Mouse (Mus musculus) limb, embryonic 12.5 days (tissue): Measurements from ENCODE around the gene Olfr978. TPM values are rescaled to one million over a fixed set of nuclear protein-coding genes. Genes with fewer than 3 reads are reported as not detected.
"Not testable (repeated sequence)": the region's sequence is repeated elsewhere in the genome, so short reads cannot be mapped to it uniquely, and the experiment has no call there.

Source experiments
- ATAC-seq: fragments of 200-750 bp; cut with Nextera tagmentation; 2 replicates; pipeline ENCODE4 v1.8.0; 2017; ENCODE audit warnings: low read depth, moderate TSS enrichment; ENCODE audit not compliant: insufficient number of reproducible peaks, insufficient read depth, low FRiP score, low TSS enrichment
- H3K27ac ChIP-seq: fragments of 300-500 bp; sonication (generic); 2 replicates; pipeline ENCODE4 v1.5.1; 2016; ENCODE audit warnings: mild to moderate bottlenecking, moderate library complexity
- H3K27me3 ChIP-seq: fragments of 300-500 bp; sonication (generic); 2 replicates; pipeline ENCODE4 v1.6.1; 2016; ENCODE audit warnings: mild to moderate bottlenecking, moderate library complexity
- H3K36me3 ChIP-seq: fragments of 300-500 bp; sonication (generic); 2 replicates; pipeline ENCODE4 v1.6.1; 2016; ENCODE audit warnings: mild to moderate bottlenecking, moderate library complexity
- H3K4me1 ChIP-seq: fragments of 300-500 bp; sonication (generic); replicated peaks from 2 replicates; pipeline ENCODE4 v1.6.1; 2016
- H3K4me2 ChIP-seq: fragments of 300-500 bp; sonication (generic); 2 replicates; pipeline ENCODE4 v1.6.1; 2016; ENCODE audit warnings: mild to moderate bottlenecking, moderate library complexity
- H3K4me3 ChIP-seq: fragments of 300-500 bp; sonication (generic); replicated peaks from 2 replicates; pipeline ENCODE4 v1.5.1; 2016; ENCODE audit warnings: mild to moderate bottlenecking
- H3K9ac ChIP-seq: fragments of 300-500 bp; sonication (generic); replicated peaks from 2 replicates; pipeline ENCODE4 v1.6.1; 2016; ENCODE audit warnings: mild to moderate bottlenecking, moderate library complexity
- H3K9me3 ChIP-seq: fragments of 300-500 bp; sonication (generic); 2 replicates; pipeline ENCODE4 v1.6.1; 2016; ENCODE audit warnings: mild to moderate bottlenecking, moderate library complexity
- WGBS: fragments of 180-500 bp; shearing (Covaris S2); methylation state at CpG from one replicate; pipeline ENCODE4 v1.1.7; 2016; 5-methylcytosine and 5-hydroxymethylcytosine counted together
- polyA plus RNA-seq: library from polyadenylated mRNA; unstranded; fragments of >200 nt; fragmentation: Nextera tagmentation; extraction: Ambion mirVana; gene quantifications from 2 replicates; pipeline ENCODE4 v1.2.1, GENCODE M21; 2016

Gene Olfr978
- not detected in 2 replicates for polyA plus RNA-seq

DNA sequence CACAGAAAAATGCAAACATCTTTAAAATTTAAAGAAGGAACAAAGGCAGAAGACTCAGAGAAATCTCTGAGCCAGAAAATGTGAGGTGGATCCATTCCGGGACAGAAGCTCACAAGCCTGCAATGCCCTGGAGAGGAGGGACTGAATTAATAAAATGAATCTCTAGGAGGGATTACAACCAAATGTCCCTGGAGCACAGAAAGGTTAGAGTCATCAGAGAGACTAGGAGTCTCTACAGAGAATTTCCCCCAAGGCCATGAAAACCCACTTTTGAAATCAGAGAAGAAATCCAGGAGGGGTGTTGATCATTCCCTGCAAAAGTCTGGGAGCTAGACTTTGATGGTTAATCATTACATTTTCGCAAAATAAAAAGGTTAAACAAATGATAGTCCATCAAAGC is at the start of gene Olfr978:
Gene Olfr978 (plus strand): TSS at position 301 of the 400 bp plus-strand sequence.
- no peak within 1 kb of the TSS for H3K9ac ChIP-seq
- no peak within 1 kb of the TSS for H3K4me2 ChIP-seq
- H3K4me1 ChIP-seq, result no peaks in the 10 kb centered on the region
- 86% methylated on average over 2 of the region's 2 CpGs for WGBS
- no peak for ATAC-seq
- H3K36me3 ChIP-seq, result no peaks in the 10 kb centered on the region
- H3K27ac ChIP-seq, result no peak within 1 kb of the TSS
- no peaks in the 10 kb centered on the region for H3K27me3 ChIP-seq
- no peaks in the 10 kb centered on the region for H3K9me3 ChIP-seq
- H3K4me3 ChIP-seq, result no peak within 1 kb of the TSS

DNA sequence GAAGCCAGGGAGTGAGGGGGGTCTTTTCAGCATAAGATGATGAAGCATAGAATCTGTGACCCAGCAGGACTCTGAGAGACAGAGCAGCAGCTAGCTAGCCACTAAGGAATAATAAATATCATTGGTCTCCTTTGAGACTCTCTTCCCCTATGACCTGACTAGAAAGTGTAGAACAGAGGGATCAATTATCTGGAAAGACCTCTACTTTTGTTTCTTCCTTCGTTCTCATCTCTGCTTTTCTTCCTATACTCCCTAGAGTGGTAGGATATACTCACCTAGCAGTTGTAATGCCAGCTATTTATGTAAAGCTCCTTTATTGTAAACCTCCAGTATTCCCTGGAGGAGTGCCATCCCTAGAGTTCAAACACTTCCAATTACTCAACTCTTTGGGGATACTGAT is 40.0 kb upstream of the Olfr978 start, which contains the start of gene Olfr975:
Gene Olfr975 (minus strand): TSS at position 101 of the 400 bp plus-strand sequence.
- no peak within 1 kb of the TSS for H3K9ac ChIP-seq
- H3K9me3 ChIP-seq, result no peaks in the 10 kb centered on the region
- H3K4me1 ChIP-seq, result no peaks in the 10 kb centered on the region
- H3K4me2 ChIP-seq, result no peak within 1 kb of the TSS
- H3K4me3 ChIP-seq, result no peak within 1 kb of the TSS
- no peak for ATAC-seq
- 78% methylated on average over 1 of the region's 1 CpGs for WGBS
- no peak within 1 kb of the TSS for H3K27ac ChIP-seq
- no peaks in the 10 kb centered on the region for H3K36me3 ChIP-seq
- no peaks in the 10 kb centered on the region for H3K27me3 ChIP-seq

- not testable (repeated sequence) for ATAC-seq, H3K4me1 ChIP-seq
- 82% methylated on average over 8 of the region's 9 CpGs for WGBS
These were observed 30.9 kb upstream of the Olfr978 start, which contains the start of gene Olfr976 for GRCm38 (mm10) chr9:39961033-39961432. Olfr976 (minus strand) TSS chr9:39961133.

DNA sequence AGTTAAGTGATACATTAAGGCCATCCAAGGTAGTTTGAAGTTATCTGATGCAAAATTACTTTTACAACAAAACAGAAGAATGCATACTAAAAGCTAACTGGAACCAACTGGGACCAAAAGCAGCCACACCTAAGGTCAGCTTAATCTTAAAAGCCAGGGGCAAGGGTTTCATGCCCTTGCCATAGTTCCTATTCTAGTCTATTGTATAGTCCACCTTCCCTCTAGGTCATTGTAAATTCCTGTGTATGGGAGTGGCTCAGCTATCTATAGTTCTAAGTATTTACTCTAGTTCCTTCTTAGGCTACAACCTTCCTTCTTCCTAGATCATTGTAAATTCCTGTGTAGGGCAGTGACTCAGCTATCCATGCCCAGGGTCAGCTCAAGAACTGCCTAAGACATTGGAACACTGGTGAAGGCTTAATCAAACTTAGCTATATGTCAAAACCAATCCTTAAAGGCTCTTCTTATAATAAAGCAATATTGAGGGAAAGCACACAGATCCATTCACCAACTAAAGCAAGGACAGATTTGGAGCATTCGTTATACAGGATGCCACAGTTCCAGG is 15.2 kb upstream of the Olfr978 start:
- not testable (repeated sequence) for H3K27ac ChIP-seq, H3K4me1 ChIP-seq, H3K9ac ChIP-seq, H3K4me2 ChIP-seq, H3K36me3 ChIP-seq, ATAC-seq, H3K9me3 ChIP-seq, H3K27me3 ChIP-seq, H3K4me3 ChIP-seq
- 86% methylated on average over 1 of the region's 1 CpGs for WGBS

More at GRCm38 (mm10) chr9:39961033-39961432, 30.9 kb upstream of the Olfr978 start, which contains the start of gene Olfr976:
- H3K27ac ChIP-seq, H3K4me2 ChIP-seq, H3K9me3 ChIP-seq, H3K27me3 ChIP-seq, H3K4me3 ChIP-seq, H3K9ac ChIP-seq, H3K36me3 ChIP-seq: not testable (repeated sequence)

DNA sequence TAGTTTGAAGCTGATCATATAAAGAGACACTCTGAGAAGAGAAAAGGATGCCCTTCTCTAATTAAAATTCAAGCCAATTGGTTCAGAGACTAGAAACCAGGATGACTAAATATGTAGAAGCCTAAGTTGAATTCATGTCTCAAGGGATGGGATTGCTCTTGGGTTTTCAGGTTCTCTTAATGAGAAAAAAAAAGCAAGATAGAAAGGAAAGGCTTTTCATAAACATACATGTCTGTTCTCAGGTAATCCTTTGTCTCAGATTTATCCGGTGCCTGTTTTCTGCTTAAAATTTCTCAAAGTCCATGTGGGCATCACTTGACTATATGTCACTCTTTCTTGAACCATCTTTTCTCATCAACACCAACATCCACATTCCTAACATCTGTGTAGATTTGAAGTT is 11.5 kb downstream of the Olfr978 start, which contains the start of gene Olfr979:
Gene Olfr979 (minus strand): TSS at position 101 of the 400 bp plus-strand sequence.
- Histone ChIP-seq H3K9me3 (no peaks in the 10 kb centered on the region), H3K27me3 (no peaks in the 10 kb centered on the region), H3K27ac (no peak within 1 kb of the TSS), H3K4me3 (no peak within 1 kb of the TSS), H3K36me3 (no peaks in the 10 kb centered on the region), H3K4me2 (no peak within 1 kb of the TSS), H3K9ac (no peak within 1 kb of the TSS), H3K4me1 (no peaks in the 10 kb centered on the region)
- ATAC-seq, result no peak
- 100% methylated on average over 1 of the region's 1 CpGs for WGBS

DNA sequence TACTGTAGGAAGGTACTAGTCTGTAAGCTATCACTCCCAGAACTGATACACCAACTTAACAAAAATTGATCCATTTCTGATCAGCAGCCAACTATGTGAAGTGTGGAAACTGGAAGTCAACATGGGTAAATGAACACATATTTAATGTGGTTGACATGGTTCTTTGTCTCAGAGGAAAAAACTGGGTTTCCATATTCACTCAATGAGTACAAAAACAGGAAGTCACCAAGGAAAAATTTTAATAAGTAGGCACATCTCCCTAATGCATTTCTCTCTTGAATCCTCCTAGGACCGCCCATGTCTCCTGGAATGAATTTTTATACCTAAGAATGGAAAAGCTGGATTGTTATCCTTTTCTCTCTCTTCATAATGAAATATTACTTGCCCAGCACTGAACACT is 17.6 kb downstream of the Olfr978 start, which contains the start of gene Olfr980:
Gene Olfr980 (minus strand): TSS at position 101 of the 400 bp plus-strand sequence.
- Histone ChIP-seq H3K9ac (no peak within 1 kb of the TSS), H3K36me3 (no peaks in the 10 kb centered on the region), H3K27ac (no peak within 1 kb of the TSS), H3K27me3 (no peaks in the 10 kb centered on the region), H3K4me2 (no peak within 1 kb of the TSS), H3K4me1 (no peaks in the 10 kb centered on the region), H3K9me3 (no peaks in the 10 kb centered on the region), H3K4me3 (no peak within 1 kb of the TSS)
- ATAC-seq, result no peak
- 85% methylated on average over 1 of the region's 1 CpGs for WGBS

DNA sequence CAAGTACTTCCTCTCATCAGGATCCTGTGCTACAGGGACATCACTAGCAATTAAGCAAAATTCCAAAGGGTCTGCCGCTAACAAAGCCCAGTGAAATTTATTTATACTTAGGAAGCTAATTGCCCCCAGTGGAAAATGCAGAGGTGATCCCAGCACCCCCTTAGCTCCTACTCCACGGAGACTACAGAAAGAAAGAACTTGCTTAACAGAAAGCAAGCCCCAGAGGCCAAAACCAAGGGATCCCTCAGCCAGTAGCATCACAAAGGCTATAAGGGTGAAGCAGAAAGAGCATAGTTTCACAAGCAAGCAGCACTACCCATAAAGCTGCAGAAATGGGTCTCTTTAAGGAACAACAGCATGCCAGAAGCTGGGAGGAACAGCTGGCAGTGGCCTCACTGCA is 29.3 kb downstream of the Olfr978 start, which contains the start of gene Olfr981:
Gene Olfr981 (plus strand): TSS at position 301 of the 400 bp plus-strand sequence.
- Histone ChIP-seq H3K27ac (no peak within 1 kb of the TSS), H3K9ac (no peak within 1 kb of the TSS), H3K4me3 (no peak within 1 kb of the TSS), H3K4me2 (no peak within 1 kb of the TSS), H3K36me3 (no peaks in the 10 kb centered on the region), H3K27me3 (no peaks in the 10 kb centered on the region), H3K9me3 (no peaks in the 10 kb centered on the region), H3K4me1 (no peaks in the 10 kb centered on the region)
- 61% methylated on average over 2 of the region's 2 CpGs for WGBS
- ATAC-seq, result no peak

Other genes starting within 250 kb of the Olfr978 start
- not detected in 2 replicates for gene Olfr967, start 245.9 kb upstream of the Olfr978 start, polyA plus RNA-seq
- gene Olfr968, start 208.9 kb upstream of the Olfr978 start, polyA plus RNA-seq, result not detected in 2 replicates
- gene Olfr969, start 201.2 kb upstream of the Olfr978 start, polyA plus RNA-seq, result not detected in 2 replicates
- not detected in 2 replicates for gene Olfr970, start 183.3 kb upstream of the Olfr978 start, polyA plus RNA-seq
- not detected in 2 replicates for gene Olfr971, start 155.2 kb upstream of the Olfr978 start, polyA plus RNA-seq
- gene Olfr972, start 125.7 kb upstream of the Olfr978 start, polyA plus RNA-seq, result not detected in 2 replicates
- gene Olfr229, start 84.8 kb upstream of the Olfr978 start, polyA plus RNA-seq, result not detected in 2 replicates
- not detected in 2 replicates for gene Olfr974, start 54.6 kb upstream of the Olfr978 start, polyA plus RNA-seq
- gene Olfr975, start 40.1 kb upstream of the Olfr978 start, polyA plus RNA-seq, result not detected in 2 replicates
- not detected in 2 replicates for gene Olfr976, start 31.0 kb upstream of the Olfr978 start, polyA plus RNA-seq
- not detected in 2 replicates for gene Olfr979, start 11.4 kb downstream of the Olfr978 start, polyA plus RNA-seq
- not detected in 2 replicates for gene Olfr980, start 17.5 kb downstream of the Olfr978 start, polyA plus RNA-seq
- gene Olfr981, start 29.4 kb downstream of the Olfr978 start, polyA plus RNA-seq, result not detected in 2 replicates
- gene Olfr982, start 81.7 kb downstream of the Olfr978 start, polyA plus RNA-seq, result not detected in 2 replicates
- not detected in 2 replicates for gene Olfr983, start 101.5 kb downstream of the Olfr978 start, polyA plus RNA-seq
- 0.04 TPM in 1 of 2 replicates, not detected in the other for gene Olfr984, start 122.1 kb downstream of the Olfr978 start, polyA plus RNA-seq
- not detected in 2 replicates for gene Olfr985, start 138.1 kb downstream of the Olfr978 start, polyA plus RNA-seq
- not detected in 2 replicates for gene Tmem225, start 156.0 kb downstream of the Olfr978 start, polyA plus RNA-seq
- not detected in 2 replicates for gene Olfr986, start 188.8 kb downstream of the Olfr978 start, polyA plus RNA-seq
- gene Zfp202, start 200.2 kb downstream of the Olfr978 start, polyA plus RNA-seq, result 7.4 and 8.8 TPM in 2 replicates